Mouse (Mus musculus) spleen, adult 2 months (tissue): ENCODE measurements around the gene Cnot10. TPM values are rescaled to one million over a fixed set of nuclear protein-coding genes. Genes with fewer than 3 reads are reported as not detected.

Source experiments
- DNase-seq, 2 experiments: peaks; one replicate each; pipeline versions ENCODE4 v3.0.0 to v3.0.0-alpha.2; 2012 to 2021; ENCODE audit warnings: low spot score in 2 of 2, low read depth in 1 of 2
- H3K27ac ChIP-seq: fragments of 200-500 bp; 2 replicates; pipeline ENCODE4 v1.5.1; 2012; ENCODE audit warnings: low read length, inconsistent platforms; ENCODE audit not compliant: insufficient read depth
- H3K27me3 ChIP-seq: fragments of 200-500 bp; 2 replicates; pipeline ENCODE4 v1.6.1; 2012; ENCODE audit warnings: mild to moderate bottlenecking, moderate library complexity, low read length, inconsistent platforms; ENCODE audit not compliant: control insufficient read depth, insufficient read depth
- H3K36me3 ChIP-seq: fragments of 200-500 bp; 2 replicates; pipeline ENCODE4 v1.6.1; 2012; ENCODE audit warnings: mild to moderate bottlenecking, low read length, inconsistent platforms; ENCODE audit not compliant: control insufficient read depth, insufficient read depth
- H3K4me1 ChIP-seq: fragments of 200-500 bp; 2 replicates; pipeline ENCODE4 v1.6.1; 2011; ENCODE audit warnings: inconsistent platforms; ENCODE audit not compliant: control insufficient read depth, insufficient read depth, insufficient read length
- H3K4me3 ChIP-seq: fragments of 200-500 bp; 2 replicates; pipeline ENCODE4 v1.5.1; 2011; ENCODE audit warnings: mild to moderate bottlenecking, inconsistent platforms; ENCODE audit not compliant: insufficient read depth, insufficient read length; ENCODE audit errors: extremely low read depth
- CTCF ChIP-seq: fragments of 200-500 bp; IDR thresholded peaks from 2 replicates; pipeline ENCODE4 v1.5.1; 2011; ENCODE audit warnings: mild to moderate bottlenecking, inconsistent platforms; ENCODE audit not compliant: insufficient read depth, insufficient read length, insufficient replicate concordance; ENCODE audit errors: extremely low read depth
- POLR2A ChIP-seq: fragments of 200-500 bp; IDR thresholded peaks from 2 replicates; pipeline ENCODE4 v1.6.1; 2011; ENCODE audit warnings: low read depth, low read length, inconsistent platforms
- WGBS: fragments of 180-500 bp; shearing (Covaris S2); methylation state at CpG from one replicate; pipeline ENCODE4 v1.1.7; 2018; 5-methylcytosine and 5-hydroxymethylcytosine counted together
- polyA plus RNA-seq: library from polyadenylated mRNA; depleted of rRNA; stranded (reverse); fragments of >200 nt; gene quantifications from 2 replicates; pipeline ENCODE4 v1.2.3, GENCODE M21; 2012

Gene Cnot10
- polyA plus RNA-seq, 1 experiment: 18.7 TPM

DNA sequence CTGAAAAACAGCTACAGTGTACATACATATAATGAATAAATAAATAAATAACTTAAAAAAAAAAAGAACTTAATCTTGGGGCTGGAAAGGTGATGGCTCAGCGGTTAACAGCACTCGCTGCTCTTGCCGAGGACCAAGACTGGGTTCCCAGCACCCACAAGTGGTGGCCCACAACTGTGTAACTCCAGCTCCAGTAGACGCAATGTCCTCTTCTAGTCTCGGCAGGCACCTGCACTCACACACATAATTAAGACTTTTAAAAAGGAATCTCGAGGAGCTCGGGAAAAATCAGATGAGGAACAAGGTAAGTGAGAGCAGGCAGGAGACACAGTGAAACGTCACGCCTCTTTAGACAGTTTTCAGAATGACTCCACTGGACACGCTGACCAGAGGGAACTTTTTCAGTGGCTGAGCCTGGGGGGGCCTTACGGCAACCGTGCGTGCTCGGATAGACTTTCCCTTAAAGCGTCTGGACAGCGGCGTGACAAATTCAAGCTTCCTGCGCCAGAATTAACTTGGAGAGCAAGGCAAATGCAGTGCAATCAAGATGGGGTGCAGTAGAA, 717 bp downstream of the Cnot10 start:
- Histone ChIP-seq H3K4me1 (peaks cover 2% of the 10 kb centered on the region; the same call in 1 of the 2 replicates), H3K4me3 (peak overlapping the region; percentile 81), H3K36me3 (no peaks in the 10 kb centered on the region), H3K27me3 (no peaks in the 10 kb centered on the region), H3K27ac (peak overlapping the region; percentile 80)
- TF ChIP-seq CTCF (no peak), POLR2A (no peak)
- WGBS: 14% methylated on average over 18 of the region's 18 CpGs
- no peak for DNase-seq

DNA sequence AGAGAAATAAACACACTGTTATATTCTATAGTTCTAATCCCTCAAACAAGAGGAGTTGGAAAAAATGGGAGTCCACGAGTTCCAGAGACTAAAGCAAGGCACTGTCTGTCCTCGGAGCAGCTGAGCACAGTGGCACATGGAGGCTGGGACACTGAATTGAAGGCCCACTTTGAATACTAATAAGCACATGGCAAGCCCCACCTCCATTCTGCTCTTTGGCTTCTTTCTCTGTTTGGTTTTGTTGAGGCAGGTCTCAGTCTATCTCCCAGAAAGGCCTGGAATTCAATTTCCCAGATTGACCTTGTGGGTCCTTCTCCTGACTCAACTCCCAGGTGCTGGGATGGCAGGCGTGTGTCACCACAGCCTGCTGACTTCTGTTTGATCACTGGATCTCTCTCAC, 3.2 kb downstream of the Cnot10 start:
- Histone ChIP-seq H3K27ac (no peak overlapping the region), H3K4me3 (no peak overlapping the region), H3K4me1 (peaks cover 11% of the 10 kb centered on the region; the same call in 1 of the 2 replicates), H3K27me3 (no peaks in the 10 kb centered on the region), H3K36me3 (no peaks in the 10 kb centered on the region)
- TF ChIP-seq CTCF: no peak
- TF ChIP-seq POLR2A: no peak
- WGBS: 87% methylated on average over 3 of the region's 3 CpGs
- DNase-seq: no peak

DNA sequence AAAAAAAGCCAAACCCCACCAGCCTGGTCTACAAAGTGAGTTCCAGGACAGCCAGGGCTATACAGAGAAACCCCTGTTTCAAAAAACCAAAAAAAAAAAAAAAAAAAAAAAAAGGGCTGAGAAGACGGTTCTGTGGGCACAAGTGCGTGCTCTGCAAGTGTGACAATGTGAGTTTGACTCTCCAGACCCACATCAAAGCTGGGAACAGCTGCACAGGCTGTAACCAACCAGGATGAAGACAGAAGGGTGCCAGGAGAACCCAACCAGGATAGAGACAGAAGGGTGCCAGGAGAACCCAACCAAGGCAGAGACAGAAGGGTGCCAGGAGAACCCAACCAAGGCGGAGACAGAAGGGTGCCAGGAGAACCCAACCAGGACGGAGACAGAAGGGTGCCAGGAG, 3.8 kb downstream of the Cnot10 start:
- no peaks in the 10 kb centered on the region for H3K27me3 ChIP-seq
- WGBS: 80% methylated on average over 4 of the region's 4 CpGs
- TF ChIP-seq POLR2A (no peak), CTCF (no peak)
- no peak overlapping the region for H3K4me3 ChIP-seq
- H3K36me3 ChIP-seq: peaks cover 2% of the 10 kb centered on the region; the same call in 1 of the 2 replicates
- H3K4me1 ChIP-seq: peaks cover 11% of the 10 kb centered on the region; the same call in 1 of the 2 replicates
- H3K27ac ChIP-seq: no peak overlapping the region
- DNase-seq: no peak

DNA sequence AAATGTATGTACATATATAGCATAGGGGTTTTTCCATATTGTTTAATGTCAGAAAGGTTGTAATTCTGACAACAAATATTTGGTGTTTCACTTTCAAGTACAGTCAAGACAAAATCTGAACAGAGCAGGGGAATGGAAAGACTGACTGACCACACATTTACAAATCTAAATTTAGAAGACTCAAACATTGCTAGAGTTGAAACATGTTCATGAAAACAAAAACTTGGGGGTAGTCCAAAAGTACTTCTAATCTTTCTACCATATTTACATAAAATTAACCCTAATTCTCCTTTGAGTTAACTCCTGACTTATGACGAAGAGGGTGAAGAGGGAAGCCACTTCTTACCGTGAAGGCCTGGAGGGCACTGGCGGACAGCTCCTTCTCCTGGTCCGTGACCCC, 7.7 kb downstream of the Cnot10 start:
- no peak for TF ChIP-seq POLR2A
- no peak for TF ChIP-seq CTCF
- DNase-seq: no peak
- peaks cover 6% of the 10 kb centered on the region; the same call in 1 of the 2 replicates for H3K36me3 ChIP-seq
- peaks cover 9% of the 10 kb centered on the region; the same call in 1 of the 2 replicates for H3K4me1 ChIP-seq
- peak overlapping the region; percentile 3; the same call in 1 of the 2 replicates for H3K27ac ChIP-seq
- H3K4me3 ChIP-seq: no peak overlapping the region
- H3K27me3 ChIP-seq: no peaks in the 10 kb centered on the region
- WGBS: 76% methylated on average over 4 of the region's 4 CpGs

DNA sequence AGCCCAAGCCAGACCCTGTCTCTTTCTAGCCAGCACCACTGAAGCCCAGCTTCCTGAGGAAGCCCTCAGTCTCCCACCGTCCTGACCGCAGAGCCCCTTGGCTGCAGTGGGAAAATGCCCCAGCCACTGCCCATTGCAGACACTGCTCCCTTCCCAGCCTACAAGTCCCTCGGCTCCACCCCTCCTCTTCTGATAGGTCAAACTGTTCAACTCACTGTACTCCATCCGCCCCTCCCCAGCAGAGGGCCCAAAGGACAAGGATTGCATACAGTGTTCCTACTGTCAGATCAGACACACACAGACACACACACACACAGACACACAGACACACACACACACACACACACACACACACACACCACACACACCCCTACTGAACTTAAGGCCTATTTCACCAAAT, 13.3 kb downstream of the Cnot10 start:
- H3K27ac ChIP-seq: no peak overlapping the region
- no peaks in the 10 kb centered on the region for H3K4me1 ChIP-seq
- TF ChIP-seq POLR2A: no peak
- no peak for TF ChIP-seq CTCF
- 86% methylated on average over 4 of the region's 4 CpGs for WGBS
- no peaks in the 10 kb centered on the region for H3K27me3 ChIP-seq
- H3K36me3 ChIP-seq: peaks cover 28% of the 10 kb centered on the region
- DNase-seq: no peak
- no peak overlapping the region for H3K4me3 ChIP-seq

DNA sequence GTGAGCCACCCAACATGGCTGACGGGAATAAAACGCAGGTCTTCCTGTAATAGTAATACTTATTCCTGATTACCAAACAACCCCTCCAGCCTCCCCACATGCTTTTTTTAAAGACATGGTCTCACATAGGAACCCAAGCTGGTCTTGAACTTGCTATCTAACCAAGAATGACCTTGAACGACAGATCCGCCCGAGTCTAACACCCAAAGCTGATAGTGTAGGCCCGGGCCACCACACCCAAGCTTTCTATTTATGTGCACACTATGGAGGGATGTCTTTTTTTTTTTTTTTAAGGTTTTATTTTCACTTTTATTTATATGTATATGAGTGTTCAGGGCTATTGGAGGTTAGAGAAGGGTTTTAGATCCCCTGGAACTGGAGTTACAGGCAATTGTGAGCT, 15.8 kb downstream of the Cnot10 start:
- no peak for DNase-seq
- Histone ChIP-seq H3K4me1 (no peaks in the 10 kb centered on the region), H3K4me3 (no peak overlapping the region), H3K36me3 (peaks cover 29% of the 10 kb centered on the region), H3K27ac (no peak overlapping the region), H3K27me3 (no peaks in the 10 kb centered on the region)
- TF ChIP-seq POLR2A (no peak), CTCF (no peak)
- WGBS: 88% methylated on average over 6 of the region's 6 CpGs

DNA sequence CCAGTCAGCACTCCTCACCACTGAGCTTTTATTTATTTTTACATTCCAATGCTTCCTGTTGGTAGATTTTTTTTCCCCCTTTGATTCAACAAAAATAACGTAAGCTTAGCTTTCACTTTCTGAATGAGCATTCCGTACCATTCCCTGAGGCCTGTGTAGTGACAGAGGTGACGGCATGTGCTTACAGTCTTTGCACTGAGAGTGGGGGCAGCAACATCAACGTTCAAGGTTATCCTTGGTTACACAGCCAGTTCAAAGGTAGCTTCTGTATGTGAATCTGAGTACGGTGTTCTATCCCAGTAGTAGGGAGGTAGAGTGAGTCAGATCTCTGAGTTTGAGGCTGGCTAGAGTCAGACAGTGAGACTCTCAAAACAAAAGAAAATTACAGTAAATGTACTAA, 18.8 kb downstream of the Cnot10 start:
- Histone ChIP-seq H3K4me3 (no peak overlapping the region), H3K27ac (no peak overlapping the region), H3K4me1 (no peaks in the 10 kb centered on the region), H3K36me3 (peaks cover 35% of the 10 kb centered on the region), H3K27me3 (no peaks in the 10 kb centered on the region)
- 92% methylated on average over 5 of the region's 5 CpGs for WGBS
- no peak for DNase-seq
- TF ChIP-seq CTCF (no peak), POLR2A (no peak)
